Mouse (Mus musculus) ovary, adult 18-20 months (tissue): Measurements from ENCODE around the gene Cd80.

Experiments used
- DNase-seq: peaks from one replicate; pipeline ENCODE4 v3.0.0; 2022; ENCODE audit warnings: low spot score, mixed read lengths

Gene Cd80

DNA sequence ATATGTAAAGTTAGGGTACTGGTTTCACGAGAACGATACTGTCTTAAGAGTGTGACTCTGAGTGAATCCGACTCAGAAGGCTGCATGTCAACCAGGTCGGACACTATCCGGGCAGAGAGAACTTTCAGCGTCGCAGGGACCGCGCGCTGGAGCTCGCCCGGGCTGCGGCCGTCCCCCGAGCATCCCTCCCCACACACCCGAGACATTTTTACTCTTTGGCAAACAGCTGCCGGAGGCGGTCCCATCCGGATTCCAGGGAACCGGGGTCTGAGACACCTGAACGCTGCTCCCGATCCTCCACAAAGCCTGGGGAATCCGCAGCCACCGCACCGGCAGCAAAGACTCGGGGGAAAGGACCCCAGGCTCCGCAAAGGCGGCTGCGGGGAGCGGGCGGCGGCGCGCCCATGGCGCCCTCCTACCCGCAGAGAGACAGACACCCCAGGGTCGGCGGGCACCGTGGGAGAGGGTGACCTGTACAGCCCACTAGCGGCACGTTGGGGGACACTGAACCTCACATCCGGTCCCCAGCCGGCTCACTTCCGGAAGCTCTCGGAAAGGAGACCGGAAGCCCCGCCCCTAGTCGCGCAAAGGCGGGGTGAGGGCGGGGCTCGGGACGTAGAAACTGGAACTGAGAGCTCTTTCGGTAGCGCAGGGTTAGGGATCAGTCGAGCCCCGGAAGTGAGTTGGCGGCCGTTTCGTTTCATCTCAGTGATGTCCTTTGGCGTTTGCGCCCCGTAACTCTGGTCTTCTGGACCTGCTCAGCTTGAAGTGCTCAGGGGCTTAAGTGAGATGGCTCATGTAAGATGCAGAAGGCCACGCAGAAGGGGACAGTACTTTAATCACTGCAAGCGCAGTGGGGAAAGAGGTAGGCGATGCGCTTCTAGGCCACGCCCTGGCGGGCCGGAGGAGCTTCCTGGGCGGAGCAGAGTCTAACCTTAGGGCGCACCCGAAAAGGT is 67.0 kb downstream of the Cd80 start, which contains the start of gene Timmdc1:
Gene Timmdc1 (minus strand): TSS at position 535 of the 956 bp plus-strand sequence.
- DNase-seq, result peak; percentile 91

DNA sequence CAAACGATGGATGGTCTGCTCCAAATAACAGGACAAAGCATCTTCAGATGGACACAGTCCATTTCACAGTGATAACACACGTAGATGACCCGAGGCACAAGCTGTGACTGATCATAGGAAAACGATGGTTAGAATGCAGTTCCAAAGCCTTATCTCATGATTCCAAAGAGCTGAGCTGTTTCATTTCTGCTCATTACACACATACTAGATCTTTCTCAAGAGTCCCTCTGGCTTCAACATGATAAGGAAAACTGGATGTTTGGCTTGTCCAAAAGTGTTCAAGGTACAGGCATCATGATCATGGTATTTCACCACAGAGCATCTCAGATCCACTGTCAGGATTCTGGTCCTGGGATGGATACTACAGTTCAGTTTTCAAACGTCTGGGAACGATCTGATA is 70.9 kb downstream of the Cd80 start:
- DNase-seq, result no peak

DNA sequence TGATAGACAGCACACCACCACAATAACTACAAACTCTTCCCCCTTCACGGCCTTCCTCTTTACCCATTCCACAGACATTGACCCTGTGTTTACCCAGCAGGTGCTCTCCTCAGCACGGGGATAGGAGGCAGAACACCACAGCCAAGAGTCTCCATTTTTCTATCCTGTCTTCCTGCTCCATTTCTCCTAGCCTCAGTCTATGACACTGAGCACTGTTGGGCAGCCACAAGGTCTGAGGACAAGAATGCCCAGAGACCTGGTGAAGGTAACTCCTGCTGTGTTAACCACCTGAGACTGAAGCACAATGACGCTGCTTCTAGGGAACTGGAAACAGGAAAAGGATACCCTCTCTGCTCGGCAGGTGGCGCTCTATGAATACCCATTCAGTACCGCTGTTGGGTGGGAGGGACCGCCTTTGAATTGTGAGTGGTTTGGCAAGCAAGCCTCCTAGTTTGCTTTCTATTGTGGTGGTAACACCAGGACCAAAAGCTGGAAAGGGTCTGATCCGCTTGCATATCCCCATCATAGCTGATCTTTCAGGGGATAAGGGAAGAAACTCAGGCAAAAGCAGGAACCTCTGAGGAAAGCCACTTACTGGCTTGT is 81.3 kb downstream of the Cd80 start:
- DNase-seq, result peak; percentile 15

DNA sequence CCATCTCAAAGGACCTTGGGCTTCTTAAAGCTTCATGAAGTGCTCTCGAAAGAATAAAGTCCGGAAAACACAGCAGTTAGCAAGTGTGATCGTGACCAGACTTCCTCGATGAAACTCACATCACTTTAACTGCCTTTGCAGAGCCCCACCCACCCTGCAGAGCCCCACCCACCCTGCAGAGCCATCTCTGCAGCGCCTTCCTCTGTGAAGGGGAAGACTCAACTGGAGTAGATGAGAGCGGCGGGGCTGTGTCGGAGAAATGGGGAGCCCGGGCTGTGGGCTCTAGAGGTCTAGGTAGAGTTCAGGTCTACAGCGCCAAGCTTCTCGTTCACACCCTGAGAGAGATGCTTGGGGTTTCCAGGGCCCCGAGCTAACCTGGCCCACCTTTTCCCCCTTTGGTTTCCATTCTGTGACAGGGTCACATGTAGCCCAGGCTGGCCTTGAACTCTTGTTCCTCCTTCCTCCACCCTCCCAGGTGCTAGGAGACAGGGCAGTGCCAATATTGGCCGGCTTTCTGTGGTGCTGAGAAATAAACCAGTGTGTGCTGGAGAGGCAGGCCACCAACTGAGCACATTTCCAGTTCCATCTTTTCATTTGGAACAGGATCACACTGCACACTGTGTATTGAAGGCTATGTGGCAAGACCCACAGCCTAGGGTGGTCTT is 83.5 kb downstream of the Cd80 start:
- DNase-seq, result no peak
